Mouse (Mus musculus): ENCODE data around the gene Zscan22.
"Not testable (repeated sequence)": the region's sequence is repeated elsewhere in the genome, so short reads cannot be mapped to it uniquely, and the experiment has no call there.

The Zscan22 gene

GRCm38 (mm10) chr7:12927693-12928589, 30.3 kb downstream of the Zscan22 start:
- no peak for DNase-seq (ENCODE audit: low read depth, low spot score)

GRCm38 (mm10) chr7:12933615-12934140, 36.1 kb downstream of the Zscan22 start:
- no peak for DNase-seq (ENCODE audit: low read depth, low spot score)

GRCm38 (mm10) chr7:12934808-12935207, 37.2 kb downstream of the Zscan22 start:
- DNase-seq (ENCODE audit: low read depth, low spot score): no peak

GRCm38 (mm10) chr7:12937254-12937803, 39.7 kb downstream of the Zscan22 start:
- DNase-seq (ENCODE audit: low read depth, low spot score): not testable (repeated sequence)

GRCm38 (mm10) chr7:12940599-12940998, 43.0 kb downstream of the Zscan22 start:
- no peak for DNase-seq (ENCODE audit: low read depth, low spot score)

GRCm38 (mm10) chr7:12943488-12943887, 45.9 kb downstream of the Zscan22 start:
- DNase-seq (ENCODE audit: low read depth, low spot score): no peak

GRCm38 (mm10) chr7:12949032-12949871, 51.6 kb downstream of the Zscan22 start:
- peak; percentile 84 for DNase-seq (ENCODE audit: low read depth, low spot score)

- DNase-seq (ENCODE audit: low read depth, low spot score): no peak
Observed at GRCm38 (mm10) chr7:12949872-12950229, 52.2 kb downstream of the Zscan22 start.

GRCm38 (mm10) chr7:12954896-12955295, 57.3 kb downstream of the Zscan22 start:
- no peak for DNase-seq (ENCODE audit: low read depth, low spot score)

GRCm38 (mm10) chr7:12957511-12957910, 59.9 kb downstream of the Zscan22 start:
- DNase-seq (ENCODE audit: low read depth, low spot score): no peak
